Mouse (Mus musculus) CD4-positive, CD25-positive, alpha-beta regulatory T cell (primary cell): ENCODE results near the gene Anxa3. TPM values are rescaled to one million over a fixed set of nuclear protein-coding genes. Genes with fewer than 3 reads are reported as not detected.

Experiments
- polyA plus RNA-seq: library from polyadenylated mRNA; unstranded; fragments of 100-300 nt; shearing (Covaris generic); gene quantifications from one replicate; pipeline ENCODE4 v1.2.1, GENCODE M21; 2017

The Anxa3 gene
- polyA plus RNA-seq, result 0.63 TPM

GRCm38 (mm10) chr5:96792936-96793718 is at the start of gene Anxa3:
Gene Anxa3, plus strand, starts transcription at chr5:96793339.

Other genes with a start within 250 kb of the Anxa3 start
- gene Bmp2k, start 204.3 kb downstream of the Anxa3 start, polyA plus RNA-seq, result 26.8 TPM